11 mouse cellular contexts compared by ENCODE assay signal in genomic region chr16:49905041-49905440, GRCm38 (mm10).
DNase-seq lines count a peak whose midpoint lies in the region; ATAC-seq and TF ChIP-seq lines count a peak whose summit lies in the region.
"Had no signal": no experiment of that assay in that cellular context is flagged by ENCODE, and none has a peak within 500 bp of the region (broad histone marks: within the 10 kb centered on the region; RNA-seq: fewer than 3 reads in every experiment).

No protein-coding gene starts in this region.

- no peak for ATAC-seq in kidney, embryonic 16.5 days (ENCODE audit: low FRiP score, low TSS enrichment)
- ATAC-seq in intestine, postnatal 0 days = peak; percentile 77
- peak; percentile 12 for ATAC-seq in megakaryocyte progenitor cell, adult 5-6 weeks (replicated peaks; ENCODE audit: poor library complexity)
- no peak for ATAC-seq in midbrain, embryonic 16.5 days
- ATAC-seq: forebrain, postnatal 0 days had no signal

- WGBS in kidney, embryonic 16.5 days = 69% methylated on average over 3 of the region's 3 CpGs
- 56% methylated on average over 3 of the region's 3 CpGs for WGBS in embryonic facial prominence, embryonic 10.5 days
- 25% methylated on average over 3 of the region's 3 CpGs for WGBS in intestine, postnatal 0 days
- WGBS in midbrain, embryonic 16.5 days = 87% methylated on average over 3 of the region's 3 CpGs

- no peak for DNase-seq in kidney, adult 11 months
- peak; percentile 32 for DNase-seq in embryonic facial prominence, embryonic 10.5 days (ENCODE audit: low spot score)
- no peak for DNase-seq in adrenal gland, postnatal 14 days
- no peak for DNase-seq in ovary, adult 18-20 months (ENCODE audit: low spot score)
- DNase-seq: cerebellum, adult 9-10 months; forebrain, postnatal 0 days had no signal

- H3K4me3 ChIP-seq in kidney, embryonic 16.5 days (ENCODE audit: low read length) = no peak overlapping the region
- no peak overlapping the region for H3K4me3 ChIP-seq in embryonic facial prominence, embryonic 10.5 days
- H3K4me3 ChIP-seq in intestine, postnatal 0 days (ENCODE audit: low read depth, low read length) = no peak overlapping the region
- H3K4me3 ChIP-seq in midbrain, embryonic 16.5 days (ENCODE audit: low read depth, low read length) = no peak overlapping the region
- H3K4me3 ChIP-seq: hindbrain, embryonic 15.5 days had no signal

- TF ChIP-seq CTCF in intestine, postnatal 0 days (IDR thresholded peaks at IDR 0.05; ENCODE audit: low read depth) = no peak

- no peaks in the 10 kb centered on the region for H3K27me3 ChIP-seq in kidney, embryonic 16.5 days (ENCODE audit: insufficient read depth, low read length)
- H3K27me3 ChIP-seq in embryonic facial prominence, embryonic 10.5 days (replicated peaks; ENCODE audit: low read depth, poor library complexity, severe bottlenecking) = no peaks in the 10 kb centered on the region
- no peaks in the 10 kb centered on the region for H3K27me3 ChIP-seq in intestine, postnatal 0 days (replicated peaks; ENCODE audit: control insufficient read depth, insufficient read depth, low read length)
- no peaks in the 10 kb centered on the region for H3K27me3 ChIP-seq in midbrain, embryonic 16.5 days (ENCODE audit: control insufficient read depth, insufficient read depth, low read depth, low read length)
- H3K27me3 ChIP-seq: hindbrain, embryonic 15.5 days had no signal

- H3K4me2 ChIP-seq in kidney, embryonic 16.5 days (replicated peaks; ENCODE audit: low read depth, low read length) = no peak overlapping the region
- H3K4me2 ChIP-seq in intestine, postnatal 0 days (replicated peaks; ENCODE audit: low read depth) = peak overlapping the region; percentile 40; the same call in 1 of the 2 replicates
- no peak overlapping the region for H3K4me2 ChIP-seq in midbrain, embryonic 16.5 days (ENCODE audit: low read length)
- H3K4me2 ChIP-seq: hindbrain, embryonic 15.5 days had no signal

- H3K9ac ChIP-seq in kidney, embryonic 16.5 days (replicated peaks; ENCODE audit: low read length) = no peak overlapping the region
- no peak overlapping the region for H3K9ac ChIP-seq in intestine, postnatal 0 days (ENCODE audit: low read depth, low read length)
- H3K9ac ChIP-seq in midbrain, embryonic 16.5 days (ENCODE audit: low read depth, low read length) = no peak overlapping the region
- H3K9ac ChIP-seq: forebrain, postnatal 0 days; hindbrain, embryonic 15.5 days had no signal

- no peaks in the 10 kb centered on the region for H3K9me3 ChIP-seq in kidney, embryonic 16.5 days (ENCODE audit: low read length)
- H3K9me3 ChIP-seq in embryonic facial prominence, embryonic 10.5 days = no peaks in the 10 kb centered on the region
- no peaks in the 10 kb centered on the region for H3K9me3 ChIP-seq in intestine, postnatal 0 days (ENCODE audit: control insufficient read depth)
- H3K9me3 ChIP-seq in midbrain, embryonic 16.5 days (replicated peaks; ENCODE audit: control insufficient read depth, low read length, poor library complexity, severe bottlenecking) = no peaks in the 10 kb centered on the region
- H3K9me3 ChIP-seq: hindbrain, embryonic 15.5 days had no signal

- H3K4me1 ChIP-seq in kidney, embryonic 16.5 days (ENCODE audit: insufficient read depth, low read length) = peaks cover 12% of the 10 kb centered on the region; the same call in 1 of the 2 replicates
- H3K4me1 ChIP-seq in embryonic facial prominence, embryonic 10.5 days = peaks cover 38% of the 10 kb centered on the region
- H3K4me1 ChIP-seq in intestine, postnatal 0 days (replicated peaks; ENCODE audit: control insufficient read depth, insufficient read depth, low read length) = 0 out of 2 replicates have a peak, but pooled peaks cover 3% of the 10 kb centered on the region
- peaks cover 2% of the 10 kb centered on the region; the same call in 1 of the 2 replicates for H3K4me1 ChIP-seq in midbrain, embryonic 16.5 days (ENCODE audit: control insufficient read depth, insufficient read depth, low read length)

- H3K36me3 ChIP-seq in kidney, embryonic 16.5 days (ENCODE audit: insufficient read depth, low read length) = peaks cover 13% of the 10 kb centered on the region; the same call in 1 of the 2 replicates
- peaks cover 8% of the 10 kb centered on the region for H3K36me3 ChIP-seq in embryonic facial prominence, embryonic 10.5 days (replicated peaks)
- H3K36me3 ChIP-seq in intestine, postnatal 0 days (ENCODE audit: control insufficient read depth, insufficient read depth) = no peaks in the 10 kb centered on the region; the same call in 1 of the 2 replicates
- no peaks in the 10 kb centered on the region for H3K36me3 ChIP-seq in midbrain, embryonic 16.5 days (ENCODE audit: control insufficient read depth, insufficient read depth, low read length)
- H3K36me3 ChIP-seq: hindbrain, embryonic 15.5 days had no signal

- H3K27ac ChIP-seq in kidney, embryonic 16.5 days (ENCODE audit: low read length) = peak overlapping the region; percentile 37; the same call in 1 of the 2 replicates
- peak overlapping the region; percentile 72 for H3K27ac ChIP-seq in embryonic facial prominence, embryonic 10.5 days (replicated peaks)
- H3K27ac ChIP-seq in intestine, postnatal 0 days (ENCODE audit: low read depth, low read length) = peak overlapping the region; percentile 65
- H3K27ac ChIP-seq in midbrain, embryonic 16.5 days (ENCODE audit: low read length) = no peak overlapping the region
- H3K27ac ChIP-seq: hindbrain, embryonic 15.5 days had no signal

Comparison
In these comparisons a context has a peak if more than half of its experiments do, and no peak if none do; other contexts are left out.
1. ATAC-seq: peak in intestine, postnatal 0 days (single experiment) and megakaryocyte progenitor cell, adult 5-6 weeks (single experiment); none in kidney, embryonic 16.5 days (single experiment) and midbrain, embryonic 16.5 days (single experiment).